Mouse (Mus musculus): ENCODE measurements around the gene Btbd9.
A peak's percentile ranks its signal among the peaks of the same experiment; 100 is the strongest.
"Not testable (repeated sequence)": the region's sequence is repeated elsewhere in the genome, so short reads cannot be mapped to it uniquely, and the experiment has no call there.

Gene Btbd9

GRCm38 (mm10) chr17:30575941-30576773 lies at the start of gene Btbd9:
Gene Btbd9, minus strand, starts transcription at chr17:30576488.
- DNase-seq (ENCODE audit: low spot score), result peak; percentile 86

GRCm38 (mm10) chr17:30624132-30624531 lies 47.8 kb upstream of the Btbd9 start, which contains the start of gene Dnah8:
Gene Dnah8, plus strand, starts transcription at chr17:30624354.
- not testable (repeated sequence) for DNase-seq (ENCODE audit: low spot score)

GRCm38 (mm10) chr17:30623200-30623599 lies 46.9 kb upstream of the Btbd9 start:
- DNase-seq (ENCODE audit: low spot score), result no peak

GRCm38 (mm10) chr17:30621450-30621849 lies 45.2 kb upstream of the Btbd9 start:
- no peak for DNase-seq (ENCODE audit: low spot score)

GRCm38 (mm10) chr17:30620548-30620947 lies 44.3 kb upstream of the Btbd9 start:
- DNase-seq (ENCODE audit: low spot score), result no peak

GRCm38 (mm10) chr17:30619153-30619552 lies 42.9 kb upstream of the Btbd9 start:
- DNase-seq (ENCODE audit: low spot score), result no peak

- no peak for DNase-seq (ENCODE audit: low spot score)
Observed at GRCm38 (mm10) chr17:30618136-30618891, 42.0 kb upstream of the Btbd9 start.

- no peak for DNase-seq (ENCODE audit: low spot score)
Observed at GRCm38 (mm10) chr17:30616203-30616602, 39.9 kb upstream of the Btbd9 start.

- no peak for DNase-seq (ENCODE audit: low spot score)
Observed at GRCm38 (mm10) chr17:30613350-30613749, 37.1 kb upstream of the Btbd9 start.

GRCm38 (mm10) chr17:30612075-30612859 lies 36.0 kb upstream of the Btbd9 start:
- DNase-seq (ENCODE audit: low spot score), result peak; percentile 100

GRCm38 (mm10) chr17:30611221-30612074 lies 35.2 kb upstream of the Btbd9 start:
- no peak for DNase-seq (ENCODE audit: low spot score)

GRCm38 (mm10) chr17:30610739-30611138 lies 34.5 kb upstream of the Btbd9 start:
- DNase-seq (ENCODE audit: low spot score), result no peak

- DNase-seq (ENCODE audit: low spot score), result no peak
Observed at GRCm38 (mm10) chr17:30609980-30610307, 33.7 kb upstream of the Btbd9 start.

- DNase-seq (ENCODE audit: low spot score), result no peak
Observed at GRCm38 (mm10) chr17:30609305-30609979, 33.2 kb upstream of the Btbd9 start.

GRCm38 (mm10) chr17:30607909-30608495 lies 31.7 kb upstream of the Btbd9 start:
- no peak for DNase-seq (ENCODE audit: low spot score)

- DNase-seq (ENCODE audit: low spot score), result no peak
Observed at GRCm38 (mm10) chr17:30607330-30607729, 31.0 kb upstream of the Btbd9 start.

- DNase-seq (ENCODE audit: low spot score), result no peak
Observed at GRCm38 (mm10) chr17:30606634-30607081, 30.4 kb upstream of the Btbd9 start.

GRCm38 (mm10) chr17:30606206-30606605 lies 29.9 kb upstream of the Btbd9 start:
- no peak for DNase-seq (ENCODE audit: low spot score)

- DNase-seq (ENCODE audit: low spot score), result no peak
Observed at GRCm38 (mm10) chr17:30605001-30605400, 28.7 kb upstream of the Btbd9 start.

GRCm38 (mm10) chr17:30604296-30604695 lies 28.0 kb upstream of the Btbd9 start:
- no peak for DNase-seq (ENCODE audit: low spot score)
